Mouse (Mus musculus) neural tube, embryonic 12.5 days (tissue): Measurements from ENCODE around the gene Zfp345. TPM values are rescaled to one million over a fixed set of nuclear protein-coding genes. Genes with fewer than 3 reads are reported as not detected.
"Not testable (repeated sequence)": the region's sequence is repeated elsewhere in the genome, so short reads cannot be mapped to it uniquely, and the experiment has no call there.

Experiments used
- ATAC-seq: fragments of 200-750 bp; cut with Nextera tagmentation; 2 replicates; pipeline ENCODE4 v1.8.0; 2017; ENCODE audit warnings: low read depth, mild to moderate bottlenecking, moderate TSS enrichment, moderate library complexity; ENCODE audit not compliant: low FRiP score
- H3K27ac ChIP-seq: fragments of 300-500 bp; sonication (generic); 2 replicates; pipeline ENCODE4 v1.5.1; 2016
- H3K27me3 ChIP-seq: fragments of 300-500 bp; sonication (generic); replicated peaks from 2 replicates; pipeline ENCODE4 v1.6.1; 2016; ENCODE audit warnings: mild to moderate bottlenecking
- H3K36me3 ChIP-seq: fragments of 300-500 bp; sonication (generic); 2 replicates; pipeline ENCODE4 v1.6.1; 2016; ENCODE audit warnings: mild to moderate bottlenecking
- H3K4me1 ChIP-seq: fragments of 300-500 bp; sonication (generic); 2 replicates; pipeline ENCODE4 v1.6.1; 2016
- H3K4me2 ChIP-seq: fragments of 300-500 bp; sonication (generic); replicated peaks from 2 replicates; pipeline ENCODE4 v1.6.1; 2016; ENCODE audit warnings: mild to moderate bottlenecking
- H3K4me3 ChIP-seq: fragments of 300-500 bp; sonication (generic); 2 replicates; pipeline ENCODE4 v1.5.1; 2016
- H3K9ac ChIP-seq: fragments of 300-500 bp; sonication (generic); 2 replicates; pipeline ENCODE4 v1.6.1; 2016; ENCODE audit warnings: mild to moderate bottlenecking
- H3K9me3 ChIP-seq: fragments of 300-500 bp; sonication (generic); 2 replicates; pipeline ENCODE4 v1.6.1; 2016; ENCODE audit warnings: mild to moderate bottlenecking
- WGBS: fragments of 180-500 bp; shearing (Covaris S2); methylation state at CpG from one replicate; pipeline ENCODE4 v1.1.7; 2016; 5-methylcytosine and 5-hydroxymethylcytosine counted together
- polyA plus RNA-seq: library from polyadenylated mRNA; unstranded; fragments of >200 nt; fragmentation: Nextera tagmentation; extraction: Ambion mirVana; gene quantifications from 2 replicates; pipeline ENCODE4 v1.2.1, GENCODE M21; 2016

Zfp345 gene
- polyA plus RNA-seq = 0.06 TPM in 1 of 2 replicates, not detected in the other

GRCm38 (mm10) chr2:150484939-150485778 is at the start of gene Zfp345:
TSS of gene Zfp345 (minus strand) at chr2:150485091.
- not testable (repeated sequence) for H3K36me3 ChIP-seq, H3K4me1 ChIP-seq, H3K27ac ChIP-seq, H3K4me3 ChIP-seq, H3K9ac ChIP-seq, H3K27me3 ChIP-seq, ATAC-seq, H3K4me2 ChIP-seq, H3K9me3 ChIP-seq
- WGBS = 78% methylated on average over 8 of the region's 8 CpGs

- H3K27ac ChIP-seq = no peak overlapping the region
- WGBS = 2% methylated on average over 42 of the region's 42 CpGs
- no peaks in the 10 kb centered on the region for H3K9me3 ChIP-seq
- H3K9ac ChIP-seq = peak overlapping the region; percentile 55
- peaks cover 6% of the 10 kb centered on the region; the same call in 1 of the 2 replicates for H3K4me1 ChIP-seq
- H3K27me3 ChIP-seq = peaks cover 16% of the 10 kb centered on the region
- ATAC-seq = peak; percentile 61; the same call in 1 of the 2 replicates
- H3K4me2 ChIP-seq = peak overlapping the region; percentile 90
- H3K4me3 ChIP-seq = peak overlapping the region; percentile 37
- H3K36me3 ChIP-seq = no peaks in the 10 kb centered on the region
Observed at GRCm38 (mm10) chr2:150525703-150526207, 40.9 kb upstream of the Zfp345 start.

- no peak for ATAC-seq
- WGBS = 85% methylated on average over 3 of the region's 3 CpGs
- no peak overlapping the region for H3K27ac ChIP-seq
Observed at GRCm38 (mm10) chr2:150512837-150513236, 27.9 kb upstream of the Zfp345 start.

GRCm38 (mm10) chr2:150500124-150500973 is 15.5 kb upstream of the Zfp345 start:
- not testable (repeated sequence) for H3K9ac ChIP-seq, H3K27me3 ChIP-seq, H3K27ac ChIP-seq, H3K36me3 ChIP-seq, H3K9me3 ChIP-seq, H3K4me1 ChIP-seq
- 46% methylated on average over 60 of the region's 60 CpGs for WGBS
- peak; percentile 70; the same call in 1 of the 2 replicates for ATAC-seq
- H3K4me3 ChIP-seq = peak overlapping the region; percentile 18; the same call in 1 of the 2 replicates
- H3K4me2 ChIP-seq = peak overlapping the region; percentile 52

More at GRCm38 (mm10) chr2:150512837-150513236, 27.9 kb upstream of the Zfp345 start:
- Histone ChIP-seq H3K36me3 (no peaks in the 10 kb centered on the region), H3K4me2 (no peak overlapping the region), H3K9me3 (no peaks in the 10 kb centered on the region), H3K4me1 (no peaks in the 10 kb centered on the region), H3K27me3 (no peaks in the 10 kb centered on the region), H3K4me3 (no peak overlapping the region), H3K9ac (no peak overlapping the region)

GRCm38 (mm10) chr2:150493031-150493430 is 8.1 kb upstream of the Zfp345 start:
- Histone ChIP-seq H3K27me3 (no peaks in the 10 kb centered on the region), H3K4me3 (no peak overlapping the region), H3K4me1 (no peaks in the 10 kb centered on the region), H3K9me3 (no peaks in the 10 kb centered on the region), H3K4me2 (no peak overlapping the region), H3K36me3 (no peaks in the 10 kb centered on the region), H3K27ac (no peak overlapping the region), H3K9ac (no peak overlapping the region)
- ATAC-seq = no peak
- WGBS = 63% methylated on average over 2 of the region's 2 CpGs

- not testable (repeated sequence) for H3K27me3 ChIP-seq, H3K27ac ChIP-seq, H3K36me3 ChIP-seq, H3K4me1 ChIP-seq, H3K9me3 ChIP-seq
- peak within 1 kb of the TSS; percentile 57 for H3K4me2 ChIP-seq
- H3K4me3 ChIP-seq = peak within 1 kb of the TSS; percentile 42
- H3K9ac ChIP-seq = peak within 1 kb of the TSS; percentile 51
- ATAC-seq = peak; percentile 99
- under 1% methylated on average over 18 of the region's 18 CpGs for WGBS
Observed at GRCm38 (mm10) chr2:150451180-150451919, 33.5 kb downstream of the Zfp345 start, which contains the start of gene Zfp442. TSS of gene Zfp442 (minus strand) at chr2:150451486.

GRCm38 (mm10) chr2:150439084-150439483 is 45.8 kb downstream of the Zfp345 start:
- not testable (repeated sequence) for H3K4me1 ChIP-seq, H3K27ac ChIP-seq, ATAC-seq, H3K9ac ChIP-seq, H3K4me2 ChIP-seq, H3K36me3 ChIP-seq, H3K4me3 ChIP-seq, H3K27me3 ChIP-seq
- WGBS = 94% methylated on average over 1 of the region's 1 CpGs
- peaks cover 17% of the 10 kb centered on the region for H3K9me3 ChIP-seq

Other genes starting within 250 kb of the Zfp345 start
- gene Gm21994, start 229.5 kb downstream of the Zfp345 start, polyA plus RNA-seq = 4.6 and 5.3 TPM in 2 replicates
- not detected in 2 replicates for gene Gm14124, start 227.6 kb downstream of the Zfp345 start, polyA plus RNA-seq
- gene Gm10130, start 161.4 kb downstream of the Zfp345 start, polyA plus RNA-seq = 2.0 and 2.7 TPM in 2 replicates
- gene 3300002I08Rik, start 122.3 kb downstream of the Zfp345 start, polyA plus RNA-seq = 11.9 and 13.7 TPM in 2 replicates
- gene Zfp442, start 33.6 kb downstream of the Zfp345 start, polyA plus RNA-seq = 8.2 and 9.5 TPM in 2 replicates
- 0.20 and 0.28 TPM in 2 replicates for gene Cst7, start 85.3 kb upstream of the Zfp345 start, polyA plus RNA-seq
- gene Apmap, start 123.5 kb upstream of the Zfp345 start, polyA plus RNA-seq = 41.6 and 42.7 TPM in 2 replicates
- gene Acss1, start 183.4 kb upstream of the Zfp345 start, polyA plus RNA-seq = 22.8 and 23.5 TPM in 2 replicates
- 0.51 and 0.63 TPM in 2 replicates for gene Vsx1, start 204.3 kb upstream of the Zfp345 start, polyA plus RNA-seq